Mouse (Mus musculus): ENCODE measurements around the gene Adra2b. TPM values are rescaled to one million over a fixed set of nuclear protein-coding genes. Genes with fewer than 3 reads are reported as not detected.

Adra2b gene
- polyA plus RNA-seq, 1 experiment from 2014 or later = 0.36 TPM

- H3K36me3 ChIP-seq (ENCODE audit: control insufficient read depth, insufficient read depth, low read length) = no peaks in the 10 kb centered on the region
- no peak for ATAC-seq (ENCODE audit: low FRiP score, low TSS enrichment)
- TF ChIP-seq EP300 (optimal IDR thresholded peaks at IDR 0.05) (no peak), CTCF (IDR thresholded peaks at IDR 0.05; ENCODE audit: low read depth) (no peak)
- no peaks in the 10 kb centered on the region for H3K4me1 ChIP-seq (replicated peaks; ENCODE audit: control insufficient read depth, insufficient read depth)
- DNase-seq (ENCODE audit: low spot score) = no peak
- H3K9me3 ChIP-seq (ENCODE audit: control insufficient read depth, low read length) = no peaks in the 10 kb centered on the region
- 64% methylated on average over 4 of the region's 4 CpGs for WGBS
- no peak overlapping the region for H3K4me2 ChIP-seq (replicated peaks; ENCODE audit: low read depth)
- H3K4me3 ChIP-seq (ENCODE audit: low read depth, low read length) = no peak overlapping the region
- no peaks in the 10 kb centered on the region for H3K27me3 ChIP-seq (ENCODE audit: control insufficient read depth, insufficient read depth, low read length)
- no peak overlapping the region for H3K27ac ChIP-seq (replicated peaks)
- H3K9ac ChIP-seq (ENCODE audit: low read length) = no peak overlapping the region
Measured at GRCm38 (mm10) chr2:127319071-127319470, 43.9 kb upstream of the Adra2b start.

- no peak overlapping the region for H3K4me2 ChIP-seq (replicated peaks; ENCODE audit: low read depth)
- H3K36me3 ChIP-seq (ENCODE audit: control insufficient read depth, insufficient read depth, low read length) = no peaks in the 10 kb centered on the region
- no peaks in the 10 kb centered on the region for H3K27me3 ChIP-seq (ENCODE audit: control insufficient read depth, insufficient read depth, low read length)
- WGBS = 75% methylated on average over 6 of the region's 6 CpGs
- H3K4me3 ChIP-seq (ENCODE audit: low read depth, low read length) = no peak overlapping the region
- DNase-seq (ENCODE audit: low spot score) (no peak), ATAC-seq (ENCODE audit: low FRiP score, low TSS enrichment) (no peak)
- TF ChIP-seq EP300 (optimal IDR thresholded peaks at IDR 0.05) (no peak), CTCF (IDR thresholded peaks at IDR 0.05; ENCODE audit: low read depth) (no peak)
- H3K9ac ChIP-seq (ENCODE audit: low read length) = no peak overlapping the region
- no peaks in the 10 kb centered on the region for H3K9me3 ChIP-seq (ENCODE audit: control insufficient read depth, low read length)
- H3K4me1 ChIP-seq (replicated peaks; ENCODE audit: control insufficient read depth, insufficient read depth) = no peaks in the 10 kb centered on the region
- no peak overlapping the region for H3K27ac ChIP-seq (replicated peaks)
Measured at GRCm38 (mm10) chr2:127322671-127323285, 40.2 kb upstream of the Adra2b start.

- Histone ChIP-seq H3K27ac (replicated peaks) (no peak overlapping the region), H3K4me1 (replicated peaks; ENCODE audit: control insufficient read depth, insufficient read depth) (no peaks in the 10 kb centered on the region), H3K4me3 (ENCODE audit: low read depth, low read length) (no peak overlapping the region), H3K27me3 (ENCODE audit: control insufficient read depth, insufficient read depth, low read length) (no peaks in the 10 kb centered on the region), H3K36me3 (ENCODE audit: control insufficient read depth, insufficient read depth, low read length) (no peaks in the 10 kb centered on the region), H3K4me2 (replicated peaks; ENCODE audit: low read depth) (no peak overlapping the region), H3K9me3 (ENCODE audit: control insufficient read depth, low read length) (no peaks in the 10 kb centered on the region), H3K9ac (ENCODE audit: low read length) (no peak overlapping the region)
- 95% methylated on average over 1 of the region's 1 CpGs for WGBS
- DNase-seq (ENCODE audit: low spot score) = no peak
- ATAC-seq (ENCODE audit: low FRiP score, low TSS enrichment) = no peak
- TF ChIP-seq EP300 (optimal IDR thresholded peaks at IDR 0.05) (no peak), CTCF (IDR thresholded peaks at IDR 0.05; ENCODE audit: low read depth) (no peak)
Measured at GRCm38 (mm10) chr2:127323667-127324066, 39.3 kb upstream of the Adra2b start.

GRCm38 (mm10) chr2:127324456-127324855 is 38.6 kb upstream of the Adra2b start:
- Histone ChIP-seq H3K36me3 (ENCODE audit: control insufficient read depth, insufficient read depth, low read length) (no peaks in the 10 kb centered on the region), H3K4me2 (replicated peaks; ENCODE audit: low read depth) (no peak overlapping the region), H3K4me3 (ENCODE audit: low read depth, low read length) (no peak overlapping the region), H3K27ac (replicated peaks) (no peak overlapping the region), H3K4me1 (replicated peaks; ENCODE audit: control insufficient read depth, insufficient read depth) (no peaks in the 10 kb centered on the region), H3K9me3 (ENCODE audit: control insufficient read depth, low read length) (no peaks in the 10 kb centered on the region), H3K27me3 (ENCODE audit: control insufficient read depth, insufficient read depth, low read length) (no peaks in the 10 kb centered on the region), H3K9ac (ENCODE audit: low read length) (no peak overlapping the region)
- ATAC-seq (ENCODE audit: low FRiP score, low TSS enrichment) (no peak), DNase-seq (ENCODE audit: low spot score) (no peak)
- TF ChIP-seq CTCF (IDR thresholded peaks at IDR 0.05; ENCODE audit: low read depth) (no peak), EP300 (optimal IDR thresholded peaks at IDR 0.05) (no peak)
- 50% methylated on average over 7 of the region's 7 CpGs for WGBS

GRCm38 (mm10) chr2:127328090-127328851 is 34.7 kb upstream of the Adra2b start:
- 67% methylated on average over 12 of the region's 12 CpGs for WGBS
- H3K27me3 ChIP-seq (ENCODE audit: control insufficient read depth, insufficient read depth, low read length) = no peaks in the 10 kb centered on the region
- H3K4me2 ChIP-seq (replicated peaks; ENCODE audit: low read depth) = no peak overlapping the region
- no peak overlapping the region for H3K27ac ChIP-seq (replicated peaks)
- ATAC-seq (ENCODE audit: low FRiP score, low TSS enrichment) (peak; percentile 22; the same call in 1 of the 2 replicates), DNase-seq (ENCODE audit: low spot score) (no peak)
- no peaks in the 10 kb centered on the region for H3K9me3 ChIP-seq (ENCODE audit: control insufficient read depth, low read length)
- no peaks in the 10 kb centered on the region for H3K4me1 ChIP-seq (replicated peaks; ENCODE audit: control insufficient read depth, insufficient read depth)
- TF ChIP-seq EP300 (optimal IDR thresholded peaks at IDR 0.05) = no peak
- no peak for TF ChIP-seq CTCF (IDR thresholded peaks at IDR 0.05; ENCODE audit: low read depth)
- no peak overlapping the region for H3K9ac ChIP-seq (ENCODE audit: low read length)
- H3K4me3 ChIP-seq (ENCODE audit: low read depth, low read length) = no peak overlapping the region
- H3K36me3 ChIP-seq (ENCODE audit: control insufficient read depth, insufficient read depth, low read length) = no peaks in the 10 kb centered on the region
